Comparison of ENCODE assay signal across 26 mouse cellular contexts in genomic region chr12:30226247-30226646, GRCm38 (mm10).
DNase-seq lines count a peak whose midpoint lies in the region; ATAC-seq lines count a peak whose summit lies in the region.
"Had no signal": no experiment of that assay in that cellular context is flagged by ENCODE, and none has a peak within 500 bp of the region (broad histone marks: within the 10 kb centered on the region; RNA-seq: fewer than 3 reads in every experiment).

No protein-coding gene starts in this region.

- H3K4me3 ChIP-seq in kidney, embryonic 15.5 days (replicated peaks), result no peak overlapping the region
- H3K4me3 ChIP-seq in kidney, embryonic 14.5 days (ENCODE audit: low read length), result no peak overlapping the region
- no peak overlapping the region for H3K4me3 ChIP-seq in neural tube, embryonic 13.5 days
- H3K4me3 ChIP-seq: embryonic facial prominence, embryonic 10.5 days; embryonic facial prominence, embryonic 13.5 days; erythroblast, embryonic 14.5 days; forebrain, embryonic 12.5 days; forebrain, embryonic 15.5 days; heart, adult 2 months; heart, embryonic 10.5 days; heart, embryonic 13.5 days; hindbrain, embryonic 13.5 days; intestine, embryonic 15.5 days had no signal

- DNase-seq in heart, adult 11 months, result peak; percentile 66
- no peak for DNase-seq in heart, postnatal 4 days
- DNase-seq: adrenal gland, postnatal 10 days; adrenal gland, postnatal 36 days; cerebellum, adult 11 months; cerebellum, adult 2 months; cerebellum, adult 9-11 months; cerebellum, postnatal 25 days; embryo, embryonic 11 days; gastrocnemius, postnatal 25 days; heart, adult 2 months; heart, postnatal 14 days had no signal

- WGBS in kidney, embryonic 15.5 days, result 50% methylated on average over 5 of the region's 5 CpGs
- WGBS in kidney, embryonic 14.5 days, result 44% methylated on average over 5 of the region's 5 CpGs
- 79% methylated on average over 5 of the region's 5 CpGs for WGBS in neural tube, embryonic 13.5 days

- H3K4me2 ChIP-seq in kidney, embryonic 15.5 days, result no peak overlapping the region
- no peak overlapping the region for H3K4me2 ChIP-seq in kidney, embryonic 14.5 days (replicated peaks; ENCODE audit: low read depth, low read length)
- H3K4me2 ChIP-seq in neural tube, embryonic 13.5 days, result no peak overlapping the region
- H3K4me2 ChIP-seq: embryonic facial prominence, embryonic 13.5 days; forebrain, embryonic 12.5 days; forebrain, embryonic 15.5 days; heart, embryonic 13.5 days; hindbrain, embryonic 13.5 days; intestine, embryonic 15.5 days had no signal

- no peaks in the 10 kb centered on the region for H3K27me3 ChIP-seq in kidney, embryonic 15.5 days
- H3K27me3 ChIP-seq in kidney, embryonic 14.5 days (ENCODE audit: control insufficient read depth, insufficient read depth, low read length), result no peaks in the 10 kb centered on the region
- no peaks in the 10 kb centered on the region for H3K27me3 ChIP-seq in neural tube, embryonic 13.5 days
- H3K27me3 ChIP-seq: embryonic facial prominence, embryonic 13.5 days; forebrain, embryonic 12.5 days; forebrain, embryonic 15.5 days; heart, embryonic 13.5 days; hindbrain, embryonic 13.5 days; intestine, embryonic 15.5 days had no signal

- no peaks in the 10 kb centered on the region for H3K4me1 ChIP-seq in kidney, embryonic 15.5 days
- H3K4me1 ChIP-seq in kidney, embryonic 14.5 days (ENCODE audit: control insufficient read depth, insufficient read depth, low read length), result no peaks in the 10 kb centered on the region
- no peaks in the 10 kb centered on the region for H3K4me1 ChIP-seq in neural tube, embryonic 13.5 days (replicated peaks)
- H3K4me1 ChIP-seq: embryonic facial prominence, embryonic 10.5 days; embryonic facial prominence, embryonic 13.5 days; forebrain, embryonic 12.5 days; forebrain, embryonic 15.5 days; heart, embryonic 10.5 days; heart, embryonic 13.5 days; hindbrain, embryonic 13.5 days; intestine, embryonic 15.5 days had no signal

- no peak overlapping the region for H3K27ac ChIP-seq in kidney, embryonic 15.5 days
- H3K27ac ChIP-seq in kidney, embryonic 14.5 days (ENCODE audit: low read depth, low read length), result no peak overlapping the region
- H3K27ac ChIP-seq in neural tube, embryonic 13.5 days (replicated peaks), result no peak overlapping the region
- H3K27ac ChIP-seq: embryonic facial prominence, embryonic 10.5 days; embryonic facial prominence, embryonic 13.5 days; forebrain, embryonic 12.5 days; forebrain, embryonic 15.5 days; heart, adult 2 months; heart, embryonic 10.5 days; heart, embryonic 13.5 days; hindbrain, embryonic 13.5 days; intestine, embryonic 15.5 days had no signal

- H3K9me3 ChIP-seq in kidney, embryonic 15.5 days (replicated peaks), result no peaks in the 10 kb centered on the region
- H3K9me3 ChIP-seq in kidney, embryonic 14.5 days (ENCODE audit: control insufficient read depth, low read length), result no peaks in the 10 kb centered on the region
- no peaks in the 10 kb centered on the region for H3K9me3 ChIP-seq in neural tube, embryonic 13.5 days
- H3K9me3 ChIP-seq: embryonic facial prominence, embryonic 10.5 days; embryonic facial prominence, embryonic 13.5 days; forebrain, embryonic 12.5 days; forebrain, embryonic 15.5 days; heart, embryonic 10.5 days; heart, embryonic 13.5 days; hindbrain, embryonic 13.5 days; intestine, embryonic 15.5 days had no signal

- ATAC-seq in kidney, embryonic 15.5 days (replicated peaks; ENCODE audit: low FRiP score), result 0 out of 2 replicates have a peak, but pooled peaks have one; percentile 15
- ATAC-seq in kidney, embryonic 14.5 days (ENCODE audit: low FRiP score, low TSS enrichment), result no peak; the same call in 1 of the 2 replicates
- ATAC-seq in neural tube, embryonic 13.5 days (ENCODE audit: low read depth), result peak; percentile 47
- ATAC-seq in cerebellum, adult (ENCODE audit: insufficient number of reproducible peaks, low FRiP score, low TSS enrichment), result no peak
- ATAC-seq: activated CD4-positive, CD25-positive, alpha-beta regulatory T cell, adult 4 months; forebrain, embryonic 15.5 days; intestine, embryonic 15.5 days had no signal

- H3K9ac ChIP-seq in kidney, embryonic 15.5 days, result no peak overlapping the region
- H3K9ac ChIP-seq in kidney, embryonic 14.5 days (ENCODE audit: low read depth, low read length), result no peak overlapping the region
- no peak overlapping the region for H3K9ac ChIP-seq in neural tube, embryonic 13.5 days
- H3K9ac ChIP-seq: embryonic facial prominence, embryonic 13.5 days; forebrain, embryonic 12.5 days; forebrain, embryonic 15.5 days; heart, embryonic 13.5 days; hindbrain, embryonic 13.5 days; intestine, embryonic 15.5 days had no signal

- H3K36me3 ChIP-seq in kidney, embryonic 15.5 days, result no peaks in the 10 kb centered on the region
- no peaks in the 10 kb centered on the region for H3K36me3 ChIP-seq in kidney, embryonic 14.5 days (ENCODE audit: control insufficient read depth, insufficient read depth, low read length)
- H3K36me3 ChIP-seq in neural tube, embryonic 13.5 days, result no peaks in the 10 kb centered on the region
- H3K36me3 ChIP-seq: embryonic facial prominence, embryonic 10.5 days; embryonic facial prominence, embryonic 13.5 days; forebrain, embryonic 12.5 days; forebrain, embryonic 15.5 days; heart, embryonic 10.5 days; heart, embryonic 13.5 days; hindbrain, embryonic 13.5 days; intestine, embryonic 15.5 days had no signal

Comparison
In these comparisons a context has a peak if more than half of its experiments do, and no peak if none do; other contexts are left out.
1. ATAC-seq: peak in kidney, embryonic 15.5 days (single experiment) and neural tube, embryonic 13.5 days (single experiment); none in kidney, embryonic 14.5 days (single experiment) and cerebellum, adult (single experiment).